Mouse (Mus musculus): ENCODE results near the gene Dnah6.

DNA sequence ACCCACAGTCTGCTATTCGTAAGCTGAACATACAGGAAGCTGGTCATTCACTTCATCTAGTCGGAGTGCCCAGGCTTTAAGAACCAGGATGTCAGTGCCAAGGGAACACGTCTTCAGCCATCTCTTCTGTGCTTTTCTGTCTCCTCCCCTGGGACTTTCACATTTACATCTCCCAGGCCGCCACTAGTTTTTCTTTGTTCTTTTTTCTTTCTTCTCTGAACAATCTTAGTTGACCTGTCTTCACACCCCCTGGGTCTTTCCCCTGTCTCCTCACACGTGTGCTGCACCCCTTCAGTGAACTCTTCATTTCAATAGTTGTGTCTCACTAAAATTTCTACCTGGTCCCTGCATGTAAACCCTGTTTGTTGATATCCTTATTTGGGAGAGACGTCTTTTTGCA is 179.2 kb downstream of the Dnah6 start:
- TF ChIP-seq POLR2A (IDR thresholded peaks at IDR 0.05; ENCODE audit: insufficient read depth, low read depth, low read length) (no peak), CTCF (IDR thresholded peaks at IDR 0.05; ENCODE audit: insufficient read depth, low read depth, low read length) (no peak)

Measured in olfactory bulb, adult 2 months (tissue).